Mouse (Mus musculus): ENCODE measurements at regions not wholly inside any gene's neighbourhood (a gene's known extent, or its start where the extent isn't known, plus 50 kb on each side); places are given as distances from the start of the nearest gene placed in this dataset.

DNA sequence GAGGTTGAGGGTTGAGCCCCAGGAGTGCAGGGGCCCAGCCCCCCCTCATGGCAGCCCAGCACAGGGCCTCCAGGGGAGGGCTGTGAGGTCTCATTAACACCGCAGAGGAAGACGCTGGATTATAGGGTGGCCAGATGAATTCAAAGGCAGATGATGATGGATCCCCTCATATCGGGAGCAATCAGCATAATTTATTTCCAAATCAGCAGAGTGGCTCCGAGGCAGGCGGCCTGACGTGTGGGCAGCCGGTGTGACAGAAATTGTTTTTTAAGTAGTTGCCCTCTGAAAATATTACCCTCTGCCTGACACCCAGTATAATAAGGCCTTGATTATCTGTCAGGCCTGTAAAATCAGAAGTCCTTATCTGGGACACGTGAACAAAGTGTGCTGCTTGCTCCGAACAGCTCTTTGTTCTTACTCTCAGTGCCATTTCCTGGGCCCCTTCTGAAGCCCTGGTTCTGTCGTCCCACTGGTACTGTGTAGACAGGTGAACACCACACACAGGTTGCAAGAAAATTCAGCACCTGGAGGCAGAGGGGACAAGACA is 303.0 kb upstream of the Rnf32 start:
- no peaks in the 10 kb centered on the region for H3K27me3 ChIP-seq
- H3K9me3 ChIP-seq: no peaks in the 10 kb centered on the region
- no peak overlapping the region for H3K9ac ChIP-seq
- H3K27ac ChIP-seq: peak overlapping the region; percentile 30
- ATAC-seq (ENCODE audit: low FRiP score): peak; percentile 71
- no peak overlapping the region for H3K4me3 ChIP-seq
- H3K4me1 ChIP-seq (replicated peaks): peaks cover 14% of the 10 kb centered on the region
- H3K36me3 ChIP-seq: no peaks in the 10 kb centered on the region
- 37% methylated on average over 10 of the region's 10 CpGs for WGBS
- H3K4me2 ChIP-seq: no peak overlapping the region

DNA sequence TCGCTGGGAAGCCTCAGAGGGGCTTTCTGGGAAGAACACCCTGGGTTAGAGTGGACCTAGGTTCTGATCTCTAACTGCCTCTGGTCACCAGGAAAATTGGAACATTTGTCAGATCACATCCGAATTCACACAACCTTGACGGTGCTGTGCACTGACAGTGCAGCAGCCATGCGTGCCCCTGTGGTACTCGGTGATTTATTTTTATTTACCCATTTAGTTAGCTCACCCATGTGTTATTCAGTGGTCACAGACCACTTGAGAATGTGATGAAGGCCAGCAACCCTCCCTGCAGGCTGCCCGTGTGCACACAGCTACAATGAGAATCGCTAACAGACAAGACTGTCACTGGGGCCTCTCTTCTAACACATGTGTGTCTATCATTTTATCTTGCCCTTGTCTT is 303.8 kb upstream of the Rnf32 start:
- Histone ChIP-seq H3K36me3 (no peaks in the 10 kb centered on the region), H3K4me3 (no peak overlapping the region), H3K27ac (peak overlapping the region; percentile 30), H3K9me3 (no peaks in the 10 kb centered on the region), H3K4me2 (no peak overlapping the region), H3K4me1 (replicated peaks) (peaks cover 14% of the 10 kb centered on the region), H3K9ac (no peak overlapping the region), H3K27me3 (no peaks in the 10 kb centered on the region)
- ATAC-seq (ENCODE audit: low FRiP score): peak; percentile 36; the same call in 1 of the 2 replicates
- 60% methylated on average over 7 of the region's 7 CpGs for WGBS

DNA sequence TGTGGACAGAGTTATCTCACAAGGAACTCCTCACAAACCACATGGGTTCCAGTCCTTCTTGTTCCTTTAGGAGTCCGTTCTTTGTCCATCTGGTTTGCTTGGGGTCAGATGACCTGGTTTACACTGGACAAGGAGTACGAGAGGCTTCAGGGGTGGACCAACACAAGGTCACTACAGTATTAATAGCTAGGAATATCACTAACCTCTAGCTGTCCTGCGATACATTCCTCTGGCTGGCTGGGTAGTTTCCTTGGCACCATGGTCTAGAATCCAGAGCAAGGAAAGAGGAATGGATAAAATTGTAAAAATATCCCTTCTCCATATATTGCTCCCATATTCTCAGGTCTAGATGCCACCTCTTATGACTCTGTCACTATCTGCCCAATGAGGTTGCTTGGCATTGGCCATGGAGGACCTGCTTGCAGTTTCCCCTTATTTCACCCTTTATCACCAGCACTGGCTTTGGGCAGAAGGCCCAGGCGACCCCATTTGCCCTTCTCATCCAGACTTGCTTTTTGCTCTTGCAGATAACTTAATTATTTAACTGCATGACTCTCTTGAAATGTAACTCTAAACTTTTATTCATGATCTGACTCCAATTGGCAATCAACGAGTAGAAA is 310.9 kb upstream of the Rnf32 start:
- Histone ChIP-seq H3K27me3 (0 out of 2 replicates have a peak, but pooled peaks cover 2% of the 10 kb centered on the region), H3K9me3 (no peaks in the 10 kb centered on the region), H3K9ac (no peak overlapping the region), H3K27ac (no peak overlapping the region), H3K4me3 (no peak overlapping the region), H3K4me1 (replicated peaks) (no peaks in the 10 kb centered on the region), H3K36me3 (no peaks in the 10 kb centered on the region), H3K4me2 (no peak overlapping the region)
- no peak for ATAC-seq (ENCODE audit: low FRiP score)
- WGBS: 87% methylated on average over 5 of the region's 5 CpGs

DNA sequence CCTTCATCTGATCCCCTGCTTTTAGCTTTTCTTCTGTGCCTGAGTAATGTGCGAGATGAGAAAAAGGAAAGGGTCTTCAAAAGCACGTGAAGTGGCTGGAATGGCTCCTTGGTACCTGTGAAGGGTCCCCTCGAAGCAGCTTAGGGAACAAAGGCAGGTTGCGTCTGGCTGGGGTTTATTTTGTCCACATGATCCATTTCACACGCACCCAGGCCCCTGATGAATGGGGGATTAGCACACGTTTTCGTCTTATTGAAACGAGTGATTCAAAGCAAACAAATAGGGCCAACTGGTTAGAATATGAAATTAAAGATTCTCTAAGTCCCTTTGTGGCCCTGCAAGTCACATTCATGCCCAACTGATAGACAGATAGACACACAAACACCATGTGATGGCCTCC is 319.6 kb upstream of the Rnf32 start:
- ATAC-seq (ENCODE audit: low FRiP score): no peak
- Histone ChIP-seq H3K4me3 (no peak overlapping the region), H3K4me1 (replicated peaks) (no peaks in the 10 kb centered on the region), H3K27me3 (no peaks in the 10 kb centered on the region), H3K9me3 (no peaks in the 10 kb centered on the region), H3K36me3 (no peaks in the 10 kb centered on the region), H3K9ac (no peak overlapping the region), H3K4me2 (no peak overlapping the region), H3K27ac (no peak overlapping the region)
- whole genome bisulfite sequencing: 78% methylated on average over 8 of the region's 8 CpGs

DNA sequence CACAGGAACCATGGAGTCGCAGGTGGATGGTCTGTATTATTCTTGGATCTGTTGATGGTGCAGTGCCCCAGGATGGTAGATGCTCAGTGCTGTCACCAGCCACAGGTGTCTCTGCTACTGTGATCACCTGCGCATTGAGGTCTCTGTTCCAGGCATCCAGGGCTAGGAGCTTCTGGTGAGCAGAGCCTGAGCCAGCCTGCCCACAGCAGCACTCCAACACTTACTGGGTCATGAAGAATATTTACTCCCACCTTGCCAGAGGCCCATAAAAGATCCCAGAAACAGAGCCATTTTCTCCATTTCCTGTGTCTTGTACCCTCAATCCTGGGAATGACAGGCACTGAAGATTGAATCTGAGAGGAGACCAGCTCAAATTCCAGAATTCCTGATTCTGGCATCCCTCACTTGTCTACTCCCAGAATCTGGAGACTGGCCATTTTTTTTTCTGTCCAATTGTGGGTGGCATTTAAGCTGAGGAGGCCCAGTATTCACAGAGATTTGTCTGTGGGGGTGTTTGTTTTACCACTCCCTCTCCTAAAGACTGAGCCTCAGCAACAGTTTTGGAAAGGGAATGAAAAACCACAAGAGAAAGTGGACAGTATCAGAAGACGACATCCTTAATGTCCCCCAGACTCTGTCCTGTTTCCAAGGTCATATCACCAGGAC is 322.1 kb upstream of the Rnf32 start:
- Histone ChIP-seq H3K4me3 (no peak overlapping the region), H3K36me3 (no peaks in the 10 kb centered on the region), H3K27ac (no peak overlapping the region), H3K4me1 (replicated peaks) (no peaks in the 10 kb centered on the region), H3K9me3 (no peaks in the 10 kb centered on the region), H3K9ac (no peak overlapping the region), H3K4me2 (no peak overlapping the region), H3K27me3 (no peaks in the 10 kb centered on the region)
- 94% methylated on average over 3 of the region's 3 CpGs for WGBS
- no peak for ATAC-seq (ENCODE audit: low FRiP score)

DNA sequence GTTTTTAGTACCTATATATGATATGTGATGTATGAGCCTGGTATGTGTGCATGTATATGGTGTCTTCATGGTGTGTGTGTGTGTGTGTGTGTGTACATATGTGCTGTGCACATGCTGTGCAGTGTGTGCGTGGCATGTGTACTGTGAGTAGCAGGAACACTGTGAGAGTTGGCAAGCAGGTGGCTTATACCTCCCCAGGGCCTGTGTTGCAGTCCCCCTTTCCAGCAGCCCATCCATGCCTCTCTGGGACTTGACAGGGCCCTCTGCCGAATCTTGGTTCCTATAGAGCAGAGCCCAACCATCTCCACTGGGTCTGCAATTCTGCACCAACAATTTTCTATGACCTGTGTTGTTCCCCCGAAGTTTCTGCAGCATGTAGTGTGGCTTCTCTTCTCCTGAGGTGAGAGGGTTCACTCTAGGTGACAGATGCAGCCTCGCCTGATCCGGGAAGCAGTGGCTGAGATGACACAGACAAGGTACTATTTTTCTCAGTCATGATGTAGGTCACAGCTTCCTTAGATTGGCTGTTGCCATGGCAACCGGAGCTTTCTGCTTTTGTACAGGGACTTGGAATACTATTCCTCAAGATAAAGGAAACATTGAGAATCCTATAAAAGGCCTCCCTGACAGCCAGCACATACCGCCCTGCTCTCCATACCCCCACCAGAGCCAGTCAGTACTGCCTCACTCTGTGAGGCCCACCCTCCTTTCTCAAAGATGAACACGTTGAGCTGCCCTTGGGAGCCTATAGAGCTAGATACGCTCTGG is 336.0 kb upstream of the Rnf32 start:
- ATAC-seq (ENCODE audit: low FRiP score): peak; percentile 83
- Histone ChIP-seq H3K4me2 (no peak overlapping the region), H3K36me3 (no peaks in the 10 kb centered on the region), H3K4me3 (no peak overlapping the region), H3K9ac (no peak overlapping the region), H3K27ac (peak overlapping the region; percentile 56; the same call in 1 of the 2 replicates), H3K27me3 (no peaks in the 10 kb centered on the region), H3K9me3 (no peaks in the 10 kb centered on the region), H3K4me1 (replicated peaks) (peaks cover 13% of the 10 kb centered on the region)
- 49% methylated on average over 9 of the region's 9 CpGs for WGBS

DNA sequence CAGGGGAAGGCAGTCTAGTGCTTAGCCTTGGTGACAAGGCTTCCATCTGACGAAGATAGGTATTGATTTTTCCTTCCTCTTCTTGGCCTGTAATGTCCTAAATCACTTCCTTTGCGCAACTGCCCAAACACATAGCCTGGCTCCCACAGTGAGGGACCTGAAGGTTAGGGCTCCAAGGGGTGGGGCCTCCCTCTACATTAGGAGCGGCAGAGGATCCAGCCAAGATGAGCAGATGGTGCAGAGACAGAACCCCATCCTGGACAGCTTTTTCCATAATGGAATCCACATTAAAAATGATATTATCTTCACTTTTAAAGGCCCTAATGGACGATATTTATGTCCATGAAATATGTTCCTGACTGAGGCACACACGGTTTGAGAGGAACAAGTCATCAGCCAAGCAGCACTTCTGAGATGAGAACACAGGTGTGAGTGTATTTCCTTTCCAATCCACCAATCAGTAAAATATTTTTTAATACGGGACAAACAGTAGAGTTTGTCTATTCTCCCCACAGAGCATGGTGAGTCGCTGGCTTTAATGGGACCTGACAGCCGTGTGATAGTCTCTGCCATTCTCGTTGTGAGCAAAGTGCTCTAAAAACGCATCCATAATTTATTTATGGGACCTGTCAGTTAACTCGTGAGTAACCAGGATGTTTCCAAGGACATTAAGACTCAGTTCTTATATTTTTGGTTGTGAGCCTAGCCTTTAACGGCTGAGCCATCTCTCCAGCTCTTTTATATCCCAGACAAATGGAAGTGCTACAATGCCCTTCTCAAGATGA is 357.5 kb upstream of the Rnf32 start:
- H3K4me1 ChIP-seq (replicated peaks): no peaks in the 10 kb centered on the region
- no peak overlapping the region for H3K9ac ChIP-seq
- H3K4me3 ChIP-seq: no peak overlapping the region
- H3K9me3 ChIP-seq: no peaks in the 10 kb centered on the region
- ATAC-seq (ENCODE audit: low FRiP score): no peak
- H3K4me2 ChIP-seq: no peak overlapping the region
- no peaks in the 10 kb centered on the region for H3K36me3 ChIP-seq
- WGBS: 76% methylated on average over 12 of the region's 12 CpGs
- H3K27me3 ChIP-seq: no peaks in the 10 kb centered on the region
- H3K27ac ChIP-seq: no peak overlapping the region

DNA sequence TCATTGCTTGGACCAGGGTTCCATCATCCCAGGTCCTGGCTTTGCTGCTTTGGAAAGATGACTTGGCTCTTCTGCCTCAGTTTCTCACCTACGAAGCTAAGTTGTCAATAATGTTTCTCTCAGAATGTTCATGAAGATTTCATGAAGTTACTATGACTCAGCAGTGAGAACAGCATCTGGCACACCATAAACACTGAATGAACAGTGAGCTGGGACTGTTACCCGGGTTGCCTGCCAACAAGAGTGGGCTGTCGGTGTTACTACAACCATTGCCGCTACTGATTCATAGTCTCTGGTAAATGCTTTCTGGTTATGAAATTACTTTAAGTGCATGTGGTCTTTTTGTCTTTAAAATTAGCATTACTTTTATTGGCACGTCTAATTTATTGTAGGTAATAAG is 352.0 kb upstream of the Shh start:
- no peak overlapping the region for H3K4me3 ChIP-seq
- H3K4me2 ChIP-seq: no peak overlapping the region
- no peak for ATAC-seq (ENCODE audit: low FRiP score)
- no peak overlapping the region for H3K9ac ChIP-seq
- no peaks in the 10 kb centered on the region for H3K36me3 ChIP-seq
- no peaks in the 10 kb centered on the region for H3K9me3 ChIP-seq
- H3K27ac ChIP-seq: no peak overlapping the region
- no peaks in the 10 kb centered on the region for H3K4me1 ChIP-seq (replicated peaks)
- no peaks in the 10 kb centered on the region for H3K27me3 ChIP-seq
- 90% methylated on average over 5 of the region's 5 CpGs for WGBS

DNA sequence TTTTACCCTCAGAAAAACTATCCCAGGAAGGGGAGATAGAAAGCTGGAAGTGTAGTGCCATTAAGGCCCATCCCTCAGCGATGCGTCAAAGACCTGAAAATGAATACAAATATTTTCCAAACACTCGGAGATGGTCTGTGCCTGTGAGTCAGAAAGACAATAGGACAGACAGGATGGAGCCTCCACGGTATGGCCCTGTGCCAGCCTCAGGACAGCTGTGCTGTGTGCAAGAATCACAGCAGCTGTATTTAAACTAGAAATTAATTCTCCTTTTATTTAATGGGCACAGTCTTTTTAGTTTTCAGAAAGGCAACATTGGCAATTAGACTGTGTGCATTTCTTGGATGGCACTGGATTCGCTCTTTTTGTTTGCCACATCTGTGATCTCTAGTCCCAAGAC is 340.9 kb upstream of the Shh start:
- no peak overlapping the region for H3K4me3 ChIP-seq
- H3K4me1 ChIP-seq (replicated peaks): peaks cover 5% of the 10 kb centered on the region; the same call in 1 of the 2 replicates
- ATAC-seq (ENCODE audit: low FRiP score): no peak
- WGBS: 66% methylated on average over 5 of the region's 5 CpGs
- no peak overlapping the region for H3K9ac ChIP-seq
- H3K9me3 ChIP-seq: no peaks in the 10 kb centered on the region
- no peaks in the 10 kb centered on the region for H3K36me3 ChIP-seq
- no peak overlapping the region for H3K4me2 ChIP-seq
- no peaks in the 10 kb centered on the region for H3K27me3 ChIP-seq
- no peak overlapping the region for H3K27ac ChIP-seq

DNA sequence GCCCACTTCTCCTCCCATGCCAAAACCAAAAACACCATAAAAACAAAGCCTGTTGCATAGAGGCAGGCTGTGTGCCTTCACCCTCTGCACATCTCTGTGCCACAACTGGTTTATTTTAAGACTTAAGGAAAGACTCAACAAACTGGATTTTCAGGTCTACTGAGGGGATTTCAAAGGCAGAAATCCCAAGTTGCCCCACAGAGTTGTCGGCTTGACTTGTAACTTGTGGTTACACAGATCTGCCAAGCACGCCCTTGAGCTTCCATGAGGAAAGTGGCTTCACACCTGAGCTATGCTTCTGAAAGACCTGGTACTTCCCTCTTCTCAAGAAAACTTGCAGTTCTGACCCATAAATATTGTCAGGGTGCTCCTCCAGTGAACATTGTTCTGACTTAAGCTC is 332.4 kb upstream of the Shh start:
- WGBS: 94% methylated on average over 2 of the region's 2 CpGs

DNA sequence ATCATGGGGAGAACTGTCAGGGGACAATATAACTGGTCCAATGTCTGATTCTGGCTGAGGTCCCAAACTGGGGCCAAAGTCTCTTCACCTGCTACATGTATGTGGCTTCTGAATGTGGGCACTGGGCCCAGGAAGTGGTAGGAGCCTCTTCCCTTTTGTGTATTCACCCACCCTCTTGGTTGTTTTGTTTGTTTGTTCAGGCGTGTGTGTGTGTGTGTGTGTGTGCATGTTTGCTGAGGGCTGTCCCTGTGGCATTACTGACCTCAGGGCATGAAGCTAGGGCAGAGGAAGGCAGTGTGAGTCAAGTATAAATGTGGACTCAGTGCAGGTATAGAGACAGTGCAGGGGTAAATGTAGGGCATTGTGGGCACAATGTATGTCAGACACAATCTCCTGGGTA is 331.3 kb upstream of the Shh start:
- Histone ChIP-seq H3K4me2 (no peak overlapping the region), H3K9me3 (no peaks in the 10 kb centered on the region), H3K27me3 (no peaks in the 10 kb centered on the region), H3K27ac (no peak overlapping the region), H3K36me3 (no peaks in the 10 kb centered on the region), H3K4me3 (no peak overlapping the region), H3K4me1 (replicated peaks) (no peaks in the 10 kb centered on the region), H3K9ac (no peak overlapping the region)
- ATAC-seq (ENCODE audit: low FRiP score): no peak
- WGBS: 78% methylated on average over 1 of the region's 1 CpGs

More for the DNA sequence above, 332.4 kb upstream of the Shh start:
- H3K36me3 ChIP-seq: no peaks in the 10 kb centered on the region
- H3K27ac ChIP-seq: no peak overlapping the region
- no peaks in the 10 kb centered on the region for H3K9me3 ChIP-seq
- H3K4me3 ChIP-seq: no peak overlapping the region
- H3K27me3 ChIP-seq: no peaks in the 10 kb centered on the region
- H3K9ac ChIP-seq: no peak overlapping the region
- no peaks in the 10 kb centered on the region for H3K4me1 ChIP-seq (replicated peaks)
- ATAC-seq (ENCODE audit: low FRiP score): no peak
- no peak overlapping the region for H3K4me2 ChIP-seq
